Mouse (Mus musculus) heart, adult 2 months (tissue): Measurements from ENCODE around the gene Cdh4.

Source experiments
- EP300 ChIP-seq: fragments of 200-500 bp; IDR thresholded peaks from 2 replicates; pipeline ENCODE4 v1.6.1; 2011; ENCODE audit warnings: low read depth, low read length, control low read depth; ENCODE audit not compliant: insufficient read depth
- POLR2A ChIP-seq: fragments of 200-500 bp; IDR thresholded peaks from 2 replicates; pipeline ENCODE4 v1.6.1; 2011; ENCODE audit warnings: mild to moderate bottlenecking, low read depth, low read length, control low read depth; ENCODE audit not compliant: insufficient read depth

DNA sequence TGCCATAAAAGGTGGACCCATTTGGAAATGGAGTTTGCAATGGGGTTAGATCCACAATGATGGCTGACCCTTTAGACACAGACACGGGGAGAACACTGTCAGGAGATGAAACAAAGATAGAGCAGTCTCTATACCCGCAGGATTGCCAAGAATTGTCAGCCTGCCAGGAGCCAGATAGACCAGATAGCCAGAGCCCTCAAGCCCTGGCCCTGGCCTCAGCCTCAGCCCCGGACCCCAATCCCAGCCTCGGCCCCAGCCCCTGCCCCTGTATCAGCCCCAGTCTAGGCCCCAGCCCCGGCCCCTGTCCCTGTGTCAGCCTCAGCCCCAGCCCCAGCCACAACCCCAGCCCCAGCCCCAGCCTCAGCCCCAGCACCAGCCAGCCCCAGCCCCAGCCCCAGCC, 345.6 kb downstream of the Cdh4 start:
- TF ChIP-seq EP300 (no peak), POLR2A (no peak)
